Mouse (Mus musculus): ENCODE data around the gene Minos1. TPM values are rescaled to one million over a fixed set of nuclear protein-coding genes. Genes with fewer than 3 reads are reported as not detected.

Gene Minos1
- polyA plus RNA-seq, 1 experiment from 2014 or later = 658 TPM

DNA sequence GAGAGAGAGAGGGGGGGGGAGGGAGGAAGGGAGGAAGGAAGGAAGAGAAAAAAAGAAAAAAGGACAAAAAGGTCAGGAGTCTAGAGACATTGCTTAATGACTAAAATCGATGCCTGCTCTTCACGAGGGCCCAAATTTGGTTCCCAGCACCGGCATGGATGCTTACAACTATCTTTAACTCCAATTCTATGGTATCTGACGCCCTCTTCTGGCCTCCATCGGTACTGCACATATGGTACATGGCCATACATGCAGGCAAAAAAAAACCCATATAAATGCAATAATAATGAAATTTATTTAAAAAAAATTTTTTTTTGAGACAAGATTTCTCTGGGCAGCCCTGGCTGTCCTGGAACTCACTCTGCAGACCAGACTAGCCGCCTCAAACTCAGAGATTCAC, 20.5 kb upstream of the Minos1 start:
- 71% methylated on average over 6 of the region's 6 CpGs for WGBS
- ATAC-seq = no peak
- H3K9ac ChIP-seq (ENCODE audit: low read depth, low read length) = no peak overlapping the region
- no peak overlapping the region for H3K4me3 ChIP-seq (ENCODE audit: low read length)
- no peaks in the 10 kb centered on the region for H3K27me3 ChIP-seq (replicated peaks; ENCODE audit: control insufficient read depth, insufficient read depth, low read length)
- no peaks in the 10 kb centered on the region for H3K36me3 ChIP-seq (ENCODE audit: control insufficient read depth, insufficient read depth, low read length)
- H3K9me3 ChIP-seq (ENCODE audit: control insufficient read depth, low read length) = peaks cover 6% of the 10 kb centered on the region
- no peaks in the 10 kb centered on the region; the same call in 1 of the 2 replicates for H3K4me1 ChIP-seq (ENCODE audit: control insufficient read depth, insufficient read depth, low read length)
- no peak overlapping the region for H3K27ac ChIP-seq (ENCODE audit: low read length)
- no peak overlapping the region for H3K4me2 ChIP-seq (ENCODE audit: low read depth, low read length)

GRCm38 (mm10) chr4:139146760-139147159, 15.8 kb upstream of the Minos1 start:
- Histone ChIP-seq H3K4me1 (ENCODE audit: control insufficient read depth, insufficient read depth, low read length) (peaks cover 7% of the 10 kb centered on the region), H3K27ac (ENCODE audit: low read length) (no peak overlapping the region), H3K4me3 (ENCODE audit: low read length) (no peak overlapping the region), H3K9me3 (ENCODE audit: control insufficient read depth, low read length) (peaks cover 6% of the 10 kb centered on the region), H3K36me3 (ENCODE audit: control insufficient read depth, insufficient read depth, low read length) (no peaks in the 10 kb centered on the region), H3K9ac (ENCODE audit: low read depth, low read length) (no peak overlapping the region), H3K4me2 (ENCODE audit: low read depth, low read length) (no peak overlapping the region), H3K27me3 (replicated peaks; ENCODE audit: control insufficient read depth, insufficient read depth, low read length) (no peaks in the 10 kb centered on the region)
- ATAC-seq = no peak
- 86% methylated on average over 5 of the region's 5 CpGs for WGBS

DNA sequence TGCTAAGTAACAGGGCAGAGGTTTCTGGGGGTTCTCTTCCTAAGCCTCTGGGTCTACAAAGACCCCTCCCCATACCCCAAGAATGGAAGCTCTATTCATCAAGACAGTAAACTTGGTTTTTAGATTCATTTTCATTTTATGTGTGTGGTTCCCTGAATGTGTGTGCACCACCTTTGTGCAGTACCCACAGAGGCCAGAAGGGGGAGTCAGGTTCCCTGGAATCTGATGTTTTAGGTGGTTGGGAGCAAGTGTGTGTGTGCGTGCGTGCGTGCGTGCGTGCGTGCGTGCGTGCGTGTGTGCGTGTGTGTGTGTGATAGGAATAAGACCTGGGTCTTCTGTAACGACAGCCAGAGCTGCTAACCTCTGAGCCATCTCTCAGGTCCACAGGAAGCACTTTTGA, 14.2 kb upstream of the Minos1 start:
- no peaks in the 10 kb centered on the region for H3K27me3 ChIP-seq (replicated peaks; ENCODE audit: control insufficient read depth, insufficient read depth, low read length)
- WGBS = 94% methylated on average over 11 of the region's 11 CpGs
- H3K27ac ChIP-seq (ENCODE audit: low read length) = no peak overlapping the region
- no peaks in the 10 kb centered on the region for H3K36me3 ChIP-seq (ENCODE audit: control insufficient read depth, insufficient read depth, low read length)
- H3K9ac ChIP-seq (ENCODE audit: low read depth, low read length) = no peak overlapping the region
- ATAC-seq = no peak
- peaks cover 7% of the 10 kb centered on the region for H3K4me1 ChIP-seq (ENCODE audit: control insufficient read depth, insufficient read depth, low read length)
- H3K4me2 ChIP-seq (ENCODE audit: low read depth, low read length) = no peak overlapping the region
- H3K9me3 ChIP-seq (ENCODE audit: control insufficient read depth, low read length) = peaks cover 4% of the 10 kb centered on the region
- no peak overlapping the region for H3K4me3 ChIP-seq (ENCODE audit: low read length)

DNA sequence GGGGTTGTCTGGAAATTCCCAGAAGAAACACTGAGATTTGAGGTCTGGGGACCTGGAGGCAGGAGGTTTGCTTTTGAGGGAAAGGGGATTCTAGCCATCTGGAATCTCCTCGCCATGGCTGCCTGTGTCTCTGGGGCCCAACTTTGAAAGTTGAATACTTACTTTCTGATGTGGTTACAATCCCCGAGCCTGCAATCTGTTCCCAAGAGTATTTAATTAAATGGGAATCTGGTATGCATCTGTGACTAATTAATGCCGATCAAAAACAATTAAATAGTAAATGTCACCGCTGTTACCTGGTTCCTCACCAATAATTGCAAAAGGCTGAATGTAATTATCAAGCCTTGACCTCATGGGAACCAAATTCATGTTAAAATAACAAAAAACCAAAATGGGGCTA, 13.7 kb upstream of the Minos1 start:
- H3K4me3 ChIP-seq (ENCODE audit: low read length) = no peak overlapping the region
- no peak overlapping the region for H3K4me2 ChIP-seq (ENCODE audit: low read depth, low read length)
- peaks cover 7% of the 10 kb centered on the region for H3K4me1 ChIP-seq (ENCODE audit: control insufficient read depth, insufficient read depth, low read length)
- no peaks in the 10 kb centered on the region for H3K27me3 ChIP-seq (replicated peaks; ENCODE audit: control insufficient read depth, insufficient read depth, low read length)
- ATAC-seq = no peak
- H3K36me3 ChIP-seq (ENCODE audit: control insufficient read depth, insufficient read depth, low read length) = no peaks in the 10 kb centered on the region
- peaks cover 4% of the 10 kb centered on the region for H3K9me3 ChIP-seq (ENCODE audit: control insufficient read depth, low read length)
- no peak overlapping the region for H3K27ac ChIP-seq (ENCODE audit: low read length)
- 88% methylated on average over 4 of the region's 4 CpGs for WGBS
- no peak overlapping the region for H3K9ac ChIP-seq (ENCODE audit: low read depth, low read length)

DNA sequence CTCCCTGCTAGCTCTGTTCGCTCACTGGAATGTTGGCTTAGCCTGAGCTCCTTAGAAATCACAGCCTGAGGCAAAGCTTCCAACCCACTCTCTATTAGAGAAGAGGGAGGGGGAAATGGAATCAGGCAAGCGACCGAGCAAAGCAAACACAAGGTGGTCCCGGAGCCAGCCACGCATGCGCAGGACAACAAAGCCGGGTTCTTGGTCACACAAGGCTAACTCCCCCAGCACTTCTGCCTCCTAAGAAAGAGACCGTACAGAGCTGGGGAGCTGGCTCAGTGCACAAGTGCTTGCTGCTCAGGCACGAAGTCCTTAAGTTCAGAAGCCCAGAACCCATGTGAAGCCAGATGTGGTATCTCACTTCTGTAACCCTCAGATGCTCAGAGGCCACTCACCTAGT, 12.1 kb upstream of the Minos1 start:
- peaks cover 4% of the 10 kb centered on the region for H3K9me3 ChIP-seq (ENCODE audit: control insufficient read depth, low read length)
- H3K27me3 ChIP-seq (replicated peaks; ENCODE audit: control insufficient read depth, insufficient read depth, low read length) = no peaks in the 10 kb centered on the region
- no peak overlapping the region for H3K4me2 ChIP-seq (ENCODE audit: low read depth, low read length)
- H3K4me3 ChIP-seq (ENCODE audit: low read length) = no peak overlapping the region
- peaks cover 7% of the 10 kb centered on the region for H3K4me1 ChIP-seq (ENCODE audit: control insufficient read depth, insufficient read depth, low read length)
- H3K27ac ChIP-seq (ENCODE audit: low read length) = no peak overlapping the region
- H3K36me3 ChIP-seq (ENCODE audit: control insufficient read depth, insufficient read depth, low read length) = no peaks in the 10 kb centered on the region
- WGBS = 46% methylated on average over 9 of the region's 9 CpGs
- no peak overlapping the region for H3K9ac ChIP-seq (ENCODE audit: low read depth, low read length)
- ATAC-seq = no peak

GRCm38 (mm10) chr4:139141785-139142184, 10.9 kb upstream of the Minos1 start:
- H3K9me3 ChIP-seq (ENCODE audit: control insufficient read depth, low read length) = peaks cover 8% of the 10 kb centered on the region; the same call in 1 of the 2 replicates
- H3K4me3 ChIP-seq (ENCODE audit: low read length) = no peak overlapping the region
- H3K4me1 ChIP-seq (ENCODE audit: control insufficient read depth, insufficient read depth, low read length) = peaks cover 7% of the 10 kb centered on the region
- no peak for ATAC-seq
- H3K36me3 ChIP-seq (ENCODE audit: control insufficient read depth, insufficient read depth, low read length) = no peaks in the 10 kb centered on the region
- H3K4me2 ChIP-seq (ENCODE audit: low read depth, low read length) = no peak overlapping the region
- no peak overlapping the region for H3K9ac ChIP-seq (ENCODE audit: low read depth, low read length)
- 74% methylated on average over 6 of the region's 6 CpGs for WGBS
- no peaks in the 10 kb centered on the region for H3K27me3 ChIP-seq (replicated peaks; ENCODE audit: control insufficient read depth, insufficient read depth, low read length)
- no peak overlapping the region for H3K27ac ChIP-seq (ENCODE audit: low read length)

- no peaks in the 10 kb centered on the region for H3K27me3 ChIP-seq (replicated peaks; ENCODE audit: control insufficient read depth, insufficient read depth, low read length)
- ATAC-seq = no peak
- H3K4me2 ChIP-seq (ENCODE audit: low read depth, low read length) = no peak overlapping the region
Measured at GRCm38 (mm10) chr4:139140267-139140666, 9.4 kb upstream of the Minos1 start.

GRCm38 (mm10) chr4:139136011-139136410, 5.1 kb upstream of the Minos1 start:
- H3K27ac ChIP-seq (ENCODE audit: low read length) = no peak overlapping the region
- 74% methylated on average over 2 of the region's 2 CpGs for WGBS

More at GRCm38 (mm10) chr4:139140267-139140666, 9.4 kb upstream of the Minos1 start:
- 79% methylated on average over 2 of the region's 2 CpGs for WGBS
- H3K9me3 ChIP-seq (ENCODE audit: control insufficient read depth, low read length) = peaks cover 8% of the 10 kb centered on the region; the same call in 1 of the 2 replicates
- peaks cover 7% of the 10 kb centered on the region for H3K4me1 ChIP-seq (ENCODE audit: control insufficient read depth, insufficient read depth, low read length)
- H3K9ac ChIP-seq (ENCODE audit: low read depth, low read length) = no peak overlapping the region
- H3K27ac ChIP-seq (ENCODE audit: low read length) = no peak overlapping the region
- H3K36me3 ChIP-seq (ENCODE audit: control insufficient read depth, insufficient read depth, low read length) = no peaks in the 10 kb centered on the region
- no peak overlapping the region for H3K4me3 ChIP-seq (ENCODE audit: low read length)

GRCm38 (mm10) chr4:139133109-139133508, 2.2 kb upstream of the Minos1 start:
- Histone ChIP-seq H3K4me2 (ENCODE audit: low read depth, low read length) (no peak overlapping the region), H3K36me3 (ENCODE audit: control insufficient read depth, insufficient read depth, low read length) (no peaks in the 10 kb centered on the region), H3K27me3 (replicated peaks; ENCODE audit: control insufficient read depth, insufficient read depth, low read length) (no peaks in the 10 kb centered on the region), H3K4me3 (ENCODE audit: low read length) (no peak overlapping the region), H3K4me1 (ENCODE audit: control insufficient read depth, insufficient read depth, low read length) (peaks cover 17% of the 10 kb centered on the region), H3K9me3 (ENCODE audit: control insufficient read depth, low read length) (peaks cover 8% of the 10 kb centered on the region; the same call in 1 of the 2 replicates), H3K27ac (ENCODE audit: low read length) (no peak overlapping the region), H3K9ac (ENCODE audit: low read depth, low read length) (no peak overlapping the region)
- no peak for ATAC-seq
- WGBS = 80% methylated on average over 5 of the region's 5 CpGs

More at GRCm38 (mm10) chr4:139136011-139136410, 5.1 kb upstream of the Minos1 start:
- no peak overlapping the region for H3K4me3 ChIP-seq (ENCODE audit: low read length)
- no peak overlapping the region for H3K9ac ChIP-seq (ENCODE audit: low read depth, low read length)
- ATAC-seq = no peak
- H3K9me3 ChIP-seq (ENCODE audit: control insufficient read depth, low read length) = peaks cover 8% of the 10 kb centered on the region; the same call in 1 of the 2 replicates
- no peaks in the 10 kb centered on the region for H3K36me3 ChIP-seq (ENCODE audit: control insufficient read depth, insufficient read depth, low read length)
- H3K27me3 ChIP-seq (replicated peaks; ENCODE audit: control insufficient read depth, insufficient read depth, low read length) = no peaks in the 10 kb centered on the region
- H3K4me1 ChIP-seq (ENCODE audit: control insufficient read depth, insufficient read depth, low read length) = no peaks in the 10 kb centered on the region
- no peak overlapping the region for H3K4me2 ChIP-seq (ENCODE audit: low read depth, low read length)

Data from intestine, embryonic 16.5 days (tissue).